Mouse (Mus musculus): Measurements from ENCODE around the gene Arhgef3. TPM values are rescaled to one million over a fixed set of nuclear protein-coding genes. Genes with fewer than 3 reads are reported as not detected.

The Arhgef3 gene
- polyA plus RNA-seq, 1 experiment from 2014 or later: 37.3 TPM

GRCm38 (mm10) chr14:27268986-27269700, 154.4 kb downstream of the Arhgef3 start:
- Histone ChIP-seq H3K4me1 (ENCODE audit: insufficient read depth, low read depth, low read length) (no peaks in the 10 kb centered on the region), H3K9me3 (ENCODE audit: low read length) (no peaks in the 10 kb centered on the region), H3K4me2 (replicated peaks; ENCODE audit: low read depth, low read length) (no peak overlapping the region), H3K9ac (replicated peaks; ENCODE audit: low read depth) (no peak overlapping the region), H3K27me3 (replicated peaks; ENCODE audit: insufficient read depth, low read length) (no peaks in the 10 kb centered on the region), H3K27ac (ENCODE audit: low read length) (no peak overlapping the region), H3K36me3 (ENCODE audit: insufficient read depth, low read length) (no peaks in the 10 kb centered on the region), H3K4me3 (ENCODE audit: low read depth, low read length) (no peak overlapping the region)
- DNase-seq (ENCODE audit: low spot score): no peak
- WGBS: 76% methylated on average over 16 of the region's 16 CpGs
- no peak for TF ChIP-seq CTCF (IDR thresholded peaks at IDR 0.05)
- no peak for TF ChIP-seq EP300 (IDR thresholded peaks at IDR 0.05)
- no peak for ATAC-seq

GRCm38 (mm10) chr14:27269836-27270235, 155.1 kb downstream of the Arhgef3 start:
- Histone ChIP-seq H3K36me3 (ENCODE audit: insufficient read depth, low read length) (no peaks in the 10 kb centered on the region), H3K27me3 (replicated peaks; ENCODE audit: insufficient read depth, low read length) (no peaks in the 10 kb centered on the region), H3K9me3 (ENCODE audit: low read length) (no peaks in the 10 kb centered on the region), H3K27ac (ENCODE audit: low read length) (no peak overlapping the region), H3K4me2 (replicated peaks; ENCODE audit: low read depth, low read length) (no peak overlapping the region), H3K9ac (replicated peaks; ENCODE audit: low read depth) (no peak overlapping the region), H3K4me1 (ENCODE audit: insufficient read depth, low read depth, low read length) (no peaks in the 10 kb centered on the region), H3K4me3 (ENCODE audit: low read depth, low read length) (no peak overlapping the region)
- no peak for TF ChIP-seq CTCF (IDR thresholded peaks at IDR 0.05)
- no peak for TF ChIP-seq EP300 (IDR thresholded peaks at IDR 0.05)
- ATAC-seq (no peak), DNase-seq (ENCODE audit: low spot score) (no peak)
- WGBS: 38% methylated on average over 4 of the region's 4 CpGs

DNA sequence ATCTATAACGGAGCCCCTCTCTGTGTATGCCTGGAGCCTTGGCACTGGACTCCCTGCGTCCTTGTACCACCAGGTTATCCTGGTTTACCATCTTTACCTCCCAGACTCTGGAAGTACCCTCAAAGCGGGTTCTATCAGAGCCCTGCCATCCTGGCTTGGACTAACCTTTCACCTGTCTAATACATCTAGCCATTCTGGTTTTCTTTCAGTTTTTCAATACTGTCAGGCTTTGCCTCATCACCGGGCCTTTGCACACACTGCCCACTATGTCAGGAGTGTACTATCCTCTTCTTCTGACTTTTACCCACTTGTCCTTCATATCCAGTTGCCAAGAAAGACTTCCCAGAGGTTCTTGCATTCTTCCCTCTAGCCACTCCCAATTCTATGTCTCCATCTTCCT, 155.8 kb downstream of the Arhgef3 start:
- WGBS: 86% methylated on average over 4 of the region's 4 CpGs
- H3K27ac ChIP-seq (ENCODE audit: low read length): no peak overlapping the region
- no peaks in the 10 kb centered on the region for H3K36me3 ChIP-seq (ENCODE audit: insufficient read depth, low read length)
- H3K4me2 ChIP-seq (replicated peaks; ENCODE audit: low read depth, low read length): no peak overlapping the region
- no peak for TF ChIP-seq CTCF (IDR thresholded peaks at IDR 0.05)
- TF ChIP-seq EP300 (IDR thresholded peaks at IDR 0.05): no peak
- H3K9me3 ChIP-seq (ENCODE audit: low read length): no peaks in the 10 kb centered on the region
- no peaks in the 10 kb centered on the region for H3K27me3 ChIP-seq (replicated peaks; ENCODE audit: insufficient read depth, low read length)
- no peak overlapping the region for H3K4me3 ChIP-seq (ENCODE audit: low read depth, low read length)
- H3K4me1 ChIP-seq (ENCODE audit: insufficient read depth, low read depth, low read length): no peaks in the 10 kb centered on the region
- DNase-seq (ENCODE audit: low spot score) (no peak), ATAC-seq (no peak)
- no peak overlapping the region for H3K9ac ChIP-seq (replicated peaks; ENCODE audit: low read depth)

DNA sequence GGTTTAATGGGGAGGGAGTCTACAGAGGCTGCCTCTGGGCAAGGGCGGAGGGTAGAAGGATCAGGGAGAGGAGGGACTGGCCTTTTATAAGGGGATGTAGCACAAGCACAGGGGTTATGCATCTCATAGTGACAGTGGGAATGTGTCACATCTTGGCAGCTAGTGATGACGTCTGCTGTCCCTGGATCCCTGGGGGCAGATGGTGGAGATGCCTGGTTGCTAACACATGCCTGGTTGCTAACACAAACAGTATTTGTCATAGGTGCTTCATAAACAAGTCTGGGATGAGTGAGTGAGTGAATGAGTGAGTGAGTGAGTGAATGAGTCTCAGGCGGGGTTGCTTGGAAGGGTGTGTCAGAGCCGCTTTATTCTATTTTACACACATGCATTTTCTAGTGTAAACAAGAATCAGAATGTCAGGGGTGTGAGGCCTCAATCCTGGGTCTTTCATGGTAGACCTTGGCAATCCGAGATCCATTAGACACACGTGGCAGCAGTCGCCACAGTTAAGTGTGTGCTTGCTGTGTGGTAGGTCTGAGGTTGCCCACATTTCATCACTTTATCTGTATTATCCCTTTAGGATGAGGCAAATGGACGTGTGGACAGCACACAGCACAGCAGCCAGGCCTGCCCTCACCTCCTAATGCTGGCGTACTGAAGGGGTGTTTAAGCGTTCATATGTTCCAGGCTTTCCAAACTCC, 156.8 kb downstream of the Arhgef3 start:
- no peak overlapping the region for H3K9ac ChIP-seq (replicated peaks; ENCODE audit: low read depth)
- no peaks in the 10 kb centered on the region for H3K27me3 ChIP-seq (replicated peaks; ENCODE audit: insufficient read depth, low read length)
- TF ChIP-seq CTCF (IDR thresholded peaks at IDR 0.05) (no peak), EP300 (IDR thresholded peaks at IDR 0.05) (0 out of 2 replicates have a peak, but pooled peaks have one; percentile 24)
- peak; percentile 31 for DNase-seq (ENCODE audit: low spot score)
- no peak overlapping the region for H3K4me2 ChIP-seq (replicated peaks; ENCODE audit: low read depth, low read length)
- H3K27ac ChIP-seq (ENCODE audit: low read length): no peak overlapping the region
- H3K36me3 ChIP-seq (ENCODE audit: insufficient read depth, low read length): no peaks in the 10 kb centered on the region
- no peaks in the 10 kb centered on the region for H3K4me1 ChIP-seq (ENCODE audit: insufficient read depth, low read depth, low read length)
- 64% methylated on average over 10 of the region's 10 CpGs for WGBS
- ATAC-seq: peak; percentile 65
- no peaks in the 10 kb centered on the region for H3K9me3 ChIP-seq (ENCODE audit: low read length)
- H3K4me3 ChIP-seq (ENCODE audit: low read depth, low read length): no peak overlapping the region

DNA sequence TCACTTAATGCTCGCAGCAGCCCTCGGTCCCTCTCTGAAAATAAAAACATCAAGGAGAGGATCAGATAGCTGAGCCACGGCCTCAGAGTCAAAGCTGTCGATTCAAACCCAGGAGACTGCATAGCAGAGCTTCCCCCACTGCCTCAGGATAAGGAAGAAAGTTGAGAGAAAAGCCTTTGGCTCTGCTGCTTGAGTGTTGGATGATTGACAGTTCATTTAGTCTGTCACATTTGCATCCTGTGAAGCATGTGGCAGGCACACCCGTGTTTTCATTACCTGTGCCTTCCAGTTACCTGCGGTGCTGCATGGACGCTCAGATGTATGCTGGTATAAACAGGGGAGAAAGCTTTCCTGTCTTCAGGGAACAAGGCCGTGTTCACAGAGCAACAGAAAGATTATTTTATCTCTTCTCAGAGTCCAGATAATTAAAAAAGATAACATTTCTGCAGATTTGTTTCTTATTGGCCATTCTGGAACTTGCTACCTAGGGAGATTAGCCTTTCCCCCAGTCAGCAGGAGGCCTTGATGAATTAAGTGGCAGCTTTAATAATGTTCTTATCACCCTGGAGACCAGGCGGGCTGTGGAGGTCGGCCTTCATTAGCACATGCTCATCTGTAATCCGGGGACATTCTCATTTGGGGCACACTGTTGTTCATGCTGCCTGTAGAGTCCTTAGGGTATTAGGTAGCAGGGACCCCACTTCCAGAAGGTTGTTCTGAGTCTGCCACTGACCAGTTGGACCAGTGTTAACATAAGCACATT, 157.6 kb downstream of the Arhgef3 start:
- Histone ChIP-seq H3K4me3 (ENCODE audit: low read depth, low read length) (no peak overlapping the region), H3K27me3 (replicated peaks; ENCODE audit: insufficient read depth, low read length) (no peaks in the 10 kb centered on the region), H3K9me3 (ENCODE audit: low read length) (no peaks in the 10 kb centered on the region), H3K27ac (ENCODE audit: low read length) (no peak overlapping the region), H3K4me2 (replicated peaks; ENCODE audit: low read depth, low read length) (no peak overlapping the region), H3K36me3 (ENCODE audit: insufficient read depth, low read length) (no peaks in the 10 kb centered on the region), H3K4me1 (ENCODE audit: insufficient read depth, low read depth, low read length) (no peaks in the 10 kb centered on the region), H3K9ac (replicated peaks; ENCODE audit: low read depth) (no peak overlapping the region)
- WGBS: 44% methylated on average over 11 of the region's 11 CpGs
- DNase-seq (ENCODE audit: low spot score): no peak
- no peak for TF ChIP-seq CTCF (IDR thresholded peaks at IDR 0.05)
- no peak for TF ChIP-seq EP300 (IDR thresholded peaks at IDR 0.05)
- ATAC-seq: no peak

- Histone ChIP-seq H3K4me2 (replicated peaks; ENCODE audit: low read depth, low read length) (no peak overlapping the region), H3K4me1 (ENCODE audit: insufficient read depth, low read depth, low read length) (no peaks in the 10 kb centered on the region), H3K9me3 (ENCODE audit: low read length) (no peaks in the 10 kb centered on the region), H3K9ac (replicated peaks; ENCODE audit: low read depth) (no peak overlapping the region), H3K36me3 (ENCODE audit: insufficient read depth, low read length) (no peaks in the 10 kb centered on the region), H3K27ac (ENCODE audit: low read length) (no peak overlapping the region), H3K27me3 (replicated peaks; ENCODE audit: insufficient read depth, low read length) (no peaks in the 10 kb centered on the region), H3K4me3 (ENCODE audit: low read depth, low read length) (no peak overlapping the region)
- 82% methylated on average over 2 of the region's 2 CpGs for WGBS
- ATAC-seq (no peak), DNase-seq (ENCODE audit: low spot score) (no peak)
- TF ChIP-seq CTCF (IDR thresholded peaks at IDR 0.05): no peak
- no peak for TF ChIP-seq EP300 (IDR thresholded peaks at IDR 0.05)
These were observed 158.1 kb downstream of the Arhgef3 start for GRCm38 (mm10) chr14:27272835-27273138.

Measured in lung, postnatal 0 days (tissue).